Mouse (Mus musculus): Measurements from ENCODE around the gene Hist1h2bf. TPM values are rescaled to one million over a fixed set of nuclear protein-coding genes. Genes with fewer than 3 reads are reported as not detected.

Gene Hist1h2bf
- 100 to 1,000 TPM; 297 to 360 TPM for total RNA-seq (2021)
- long read RNA-seq, experiment 1, partial matches to known transcripts: 0 of 1 reads
- long read RNA-seq, experiment 1, other reads (novel, unspliced or antisense): 1 of 1 reads
- long read RNA-seq, experiment 2, partial matches to known transcripts: 0 of 1 reads
- long read RNA-seq, experiment 2, other reads (novel, unspliced or antisense): 0 of 1 reads

- peak; percentile 49 to 79 for DNase-seq (ENCODE audit: low spot score in 2 of 2)
Measured at GRCm38 (mm10) chr13:23573898-23574524, at the start of gene Hist1h2bf, which contains the start of gene Hist1h2ad. Gene Hist1h2bf (minus strand): TSS chr13:23574196. Gene Hist1h2ad (plus strand): TSS chr13:23574381.

GRCm38 (mm10) chr13:23622861-23623450, 49.0 kb upstream of the Hist1h2bf start:
- no peak for DNase-seq (ENCODE audit: low spot score in 2 of 2)

GRCm38 (mm10) chr13:23622175-23622671, 48.2 kb upstream of the Hist1h2bf start, which contains the start of gene Hist1h1e:
Gene Hist1h1e (minus strand): TSS chr13:23622558.
- peak; percentile 86 to 96 for DNase-seq (ENCODE audit: low spot score in 2 of 2)

- DNase-seq (ENCODE audit: low spot score in 2 of 2): peak; percentile 30 to 52
Measured at GRCm38 (mm10) chr13:23621532-23622174, 47.7 kb upstream of the Hist1h2bf start.

- peak; percentile 9 to 27 for DNase-seq (ENCODE audit: low spot score in 2 of 2)
Measured at GRCm38 (mm10) chr13:23620733-23621531, 46.9 kb upstream of the Hist1h2bf start, which contains the start of gene Hist1h2be. Gene Hist1h2be (minus strand): TSS chr13:23621124.

- no peak for DNase-seq (ENCODE audit: low spot score in 2 of 2)
Measured at GRCm38 (mm10) chr13:23620056-23620732, 46.2 kb upstream of the Hist1h2bf start.

- no peak for DNase-seq (ENCODE audit: low spot score in 2 of 2)
Measured at GRCm38 (mm10) chr13:23611638-23612037, 37.6 kb upstream of the Hist1h2bf start.

GRCm38 (mm10) chr13:23610393-23610792, 36.4 kb upstream of the Hist1h2bf start:
- no peak for DNase-seq (ENCODE audit: low spot score in 2 of 2)

- DNase-seq (ENCODE audit: low spot score in 2 of 2): no peak
Measured at GRCm38 (mm10) chr13:23609844-23610243, 35.8 kb upstream of the Hist1h2bf start.

GRCm38 (mm10) chr13:23609209-23609608, 35.2 kb upstream of the Hist1h2bf start:
- DNase-seq (ENCODE audit: low spot score in 2 of 2): no peak

GRCm38 (mm10) chr13:23605052-23605451, 31.1 kb upstream of the Hist1h2bf start:
- no peak for DNase-seq (ENCODE audit: low spot score in 2 of 2)

GRCm38 (mm10) chr13:23604452-23604851, 30.5 kb upstream of the Hist1h2bf start:
- no peak for DNase-seq (ENCODE audit: low spot score in 2 of 2)

- DNase-seq (ENCODE audit: low spot score in 2 of 2): no peak
Measured at GRCm38 (mm10) chr13:23603182-23603699, 29.2 kb upstream of the Hist1h2bf start.

- peak; percentile 59 to 71 for DNase-seq (ENCODE audit: low spot score in 2 of 2)
Measured at GRCm38 (mm10) chr13:23597957-23598356, 24.0 kb upstream of the Hist1h2bf start.

GRCm38 (mm10) chr13:23595622-23596372, 21.8 kb upstream of the Hist1h2bf start:
- no peak for DNase-seq (ENCODE audit: low spot score in 2 of 2)

GRCm38 (mm10) chr13:23595185-23595584, 21.2 kb upstream of the Hist1h2bf start:
- DNase-seq (ENCODE audit: low spot score in 2 of 2): no peak

- DNase-seq (ENCODE audit: low spot score in 2 of 2): no peak
Measured at GRCm38 (mm10) chr13:23593051-23593770, 19.2 kb upstream of the Hist1h2bf start.

- no peak for DNase-seq (ENCODE audit: low spot score in 2 of 2)
Measured at GRCm38 (mm10) chr13:23592614-23593013, 18.6 kb upstream of the Hist1h2bf start.
